Mouse (Mus musculus): ENCODE results near the gene Dusp12. TPM values are rescaled to one million over a fixed set of nuclear protein-coding genes. Genes with fewer than 3 reads are reported as not detected.

The Dusp12 gene
- polyA plus RNA-seq, 1 experiment from 2014 or later: 38.9 TPM

GRCm38 (mm10) chr1:170871402-170871801, 13.9 kb downstream of the Dusp12 start:
- no peaks in the 10 kb centered on the region for H3K4me1 ChIP-seq (ENCODE audit: control insufficient read depth, insufficient read depth, low read length)
- WGBS: 75% methylated on average over 6 of the region's 6 CpGs
- no peak overlapping the region for H3K27ac ChIP-seq (ENCODE audit: low read length)
- no peak for ATAC-seq (ENCODE audit: insufficient number of reproducible peaks, insufficient read depth, low FRiP score, low read depth)
- no peak overlapping the region for H3K9ac ChIP-seq (replicated peaks; ENCODE audit: low read depth, low read length)
- peaks cover 7% of the 10 kb centered on the region; the same call in 1 of the 2 replicates for H3K36me3 ChIP-seq (ENCODE audit: control insufficient read depth, insufficient read depth, low read length)
- no peak overlapping the region for H3K4me2 ChIP-seq (replicated peaks; ENCODE audit: low read depth, low read length)
- no peaks in the 10 kb centered on the region for H3K27me3 ChIP-seq (ENCODE audit: control insufficient read depth, insufficient read depth, low read length)
- H3K9me3 ChIP-seq (ENCODE audit: control insufficient read depth, low read depth, low read length): no peaks in the 10 kb centered on the region
- H3K4me3 ChIP-seq (ENCODE audit: low read depth, low read length): no peak overlapping the region

GRCm38 (mm10) chr1:170868905-170869283, 16.4 kb downstream of the Dusp12 start:
- Histone ChIP-seq H3K4me1 (ENCODE audit: control insufficient read depth, insufficient read depth, low read length) (no peaks in the 10 kb centered on the region), H3K9ac (replicated peaks; ENCODE audit: low read depth, low read length) (no peak overlapping the region), H3K36me3 (ENCODE audit: control insufficient read depth, insufficient read depth, low read length) (no peaks in the 10 kb centered on the region; the same call in 1 of the 2 replicates), H3K4me2 (replicated peaks; ENCODE audit: low read depth, low read length) (peak overlapping the region; percentile 66), H3K9me3 (ENCODE audit: control insufficient read depth, low read depth, low read length) (no peaks in the 10 kb centered on the region), H3K27ac (ENCODE audit: low read length) (no peak overlapping the region), H3K27me3 (ENCODE audit: control insufficient read depth, insufficient read depth, low read length) (no peaks in the 10 kb centered on the region), H3K4me3 (ENCODE audit: low read depth, low read length) (peak overlapping the region; percentile 95)
- 16% methylated on average over 14 of the region's 14 CpGs for WGBS
- peak; percentile 38; the same call in 1 of the 2 replicates for ATAC-seq (ENCODE audit: insufficient number of reproducible peaks, insufficient read depth, low FRiP score, low read depth)

GRCm38 (mm10) chr1:170868107-170868904, 17.0 kb downstream of the Dusp12 start:
- Histone ChIP-seq H3K4me1 (ENCODE audit: control insufficient read depth, insufficient read depth, low read length) (no peaks in the 10 kb centered on the region), H3K36me3 (ENCODE audit: control insufficient read depth, insufficient read depth, low read length) (no peaks in the 10 kb centered on the region), H3K27me3 (ENCODE audit: control insufficient read depth, insufficient read depth, low read length) (no peaks in the 10 kb centered on the region), H3K27ac (ENCODE audit: low read length) (peak overlapping the region; percentile 82; the same call in 1 of the 2 replicates), H3K9ac (replicated peaks; ENCODE audit: low read depth, low read length) (0 out of 2 replicates have a peak overlapping the region, but pooled peaks have one; percentile 74), H3K4me3 (ENCODE audit: low read depth, low read length) (peak overlapping the region; percentile 95), H3K9me3 (ENCODE audit: control insufficient read depth, low read depth, low read length) (no peaks in the 10 kb centered on the region), H3K4me2 (replicated peaks; ENCODE audit: low read depth, low read length) (peak overlapping the region; percentile 66)
- peak; percentile 88 for ATAC-seq (ENCODE audit: insufficient number of reproducible peaks, insufficient read depth, low FRiP score, low read depth)
- whole genome bisulfite sequencing: 1% methylated on average over 33 of the region's 33 CpGs

- no peaks in the 10 kb centered on the region for H3K9me3 ChIP-seq (ENCODE audit: control insufficient read depth, low read depth, low read length)
- H3K36me3 ChIP-seq (ENCODE audit: control insufficient read depth, insufficient read depth, low read length): no peaks in the 10 kb centered on the region
- under 1% methylated on average over 25 of the region's 25 CpGs for WGBS
- H3K27me3 ChIP-seq (ENCODE audit: control insufficient read depth, insufficient read depth, low read length): no peaks in the 10 kb centered on the region
- peak within 1 kb of the TSS; percentile 95 for H3K4me3 ChIP-seq (ENCODE audit: low read depth, low read length)
- peak; percentile 74 for ATAC-seq (ENCODE audit: insufficient number of reproducible peaks, insufficient read depth, low FRiP score, low read depth)
- peak within 1 kb of the TSS; percentile 66 for H3K4me2 ChIP-seq (replicated peaks; ENCODE audit: low read depth, low read length)
- H3K27ac ChIP-seq (ENCODE audit: low read length): peak within 1 kb of the TSS; percentile 82
- no peaks in the 10 kb centered on the region for H3K4me1 ChIP-seq (ENCODE audit: control insufficient read depth, insufficient read depth, low read length)
- H3K9ac ChIP-seq (replicated peaks; ENCODE audit: low read depth, low read length): peak within 1 kb of the TSS; percentile 74
Measured at GRCm38 (mm10) chr1:170867691-170868105, 17.6 kb downstream of the Dusp12 start, which contains the start of gene Atf6. Atf6 (minus strand) TSS chr1:170867771.

GRCm38 (mm10) chr1:170866992-170867690, 18.2 kb downstream of the Dusp12 start:
- Histone ChIP-seq H3K27me3 (ENCODE audit: control insufficient read depth, insufficient read depth, low read length) (no peaks in the 10 kb centered on the region), H3K4me3 (ENCODE audit: low read depth, low read length) (peak overlapping the region; percentile 95), H3K36me3 (ENCODE audit: control insufficient read depth, insufficient read depth, low read length) (no peaks in the 10 kb centered on the region), H3K4me2 (replicated peaks; ENCODE audit: low read depth, low read length) (peak overlapping the region; percentile 66), H3K27ac (ENCODE audit: low read length) (peak overlapping the region; percentile 82), H3K9me3 (ENCODE audit: control insufficient read depth, low read depth, low read length) (no peaks in the 10 kb centered on the region), H3K4me1 (ENCODE audit: control insufficient read depth, insufficient read depth, low read length) (0 out of 2 replicates have a peak, but pooled peaks cover 2% of the 10 kb centered on the region), H3K9ac (replicated peaks; ENCODE audit: low read depth, low read length) (peak overlapping the region; percentile 74)
- WGBS: 2% methylated on average over 30 of the region's 30 CpGs
- ATAC-seq (ENCODE audit: insufficient number of reproducible peaks, insufficient read depth, low FRiP score, low read depth): peak; percentile 50

- Histone ChIP-seq H3K4me1 (ENCODE audit: control insufficient read depth, insufficient read depth, low read length) (0 out of 2 replicates have a peak, but pooled peaks cover 2% of the 10 kb centered on the region), H3K27ac (ENCODE audit: low read length) (no peak overlapping the region), H3K4me3 (ENCODE audit: low read depth, low read length) (no peak overlapping the region), H3K27me3 (ENCODE audit: control insufficient read depth, insufficient read depth, low read length) (no peaks in the 10 kb centered on the region), H3K9me3 (ENCODE audit: control insufficient read depth, low read depth, low read length) (no peaks in the 10 kb centered on the region), H3K9ac (replicated peaks; ENCODE audit: low read depth, low read length) (no peak overlapping the region), H3K36me3 (ENCODE audit: control insufficient read depth, insufficient read depth, low read length) (no peaks in the 10 kb centered on the region), H3K4me2 (replicated peaks; ENCODE audit: low read depth, low read length) (no peak overlapping the region)
- WGBS: 72% methylated on average over 5 of the region's 5 CpGs
- no peak for ATAC-seq (ENCODE audit: insufficient number of reproducible peaks, insufficient read depth, low FRiP score, low read depth)
Measured at GRCm38 (mm10) chr1:170865406-170865805, 19.9 kb downstream of the Dusp12 start.

- Histone ChIP-seq H3K9me3 (ENCODE audit: control insufficient read depth, low read depth, low read length) (no peaks in the 10 kb centered on the region), H3K4me3 (ENCODE audit: low read depth, low read length) (no peak overlapping the region), H3K9ac (replicated peaks; ENCODE audit: low read depth, low read length) (no peak overlapping the region), H3K27me3 (ENCODE audit: control insufficient read depth, insufficient read depth, low read length) (no peaks in the 10 kb centered on the region), H3K36me3 (ENCODE audit: control insufficient read depth, insufficient read depth, low read length) (no peaks in the 10 kb centered on the region), H3K4me1 (ENCODE audit: control insufficient read depth, insufficient read depth, low read length) (0 out of 2 replicates have a peak, but pooled peaks cover 2% of the 10 kb centered on the region), H3K4me2 (replicated peaks; ENCODE audit: low read depth, low read length) (no peak overlapping the region), H3K27ac (ENCODE audit: low read length) (no peak overlapping the region)
- ATAC-seq (ENCODE audit: insufficient number of reproducible peaks, insufficient read depth, low FRiP score, low read depth): no peak
- 69% methylated on average over 3 of the region's 3 CpGs for WGBS
Measured at GRCm38 (mm10) chr1:170864754-170865153, 20.6 kb downstream of the Dusp12 start.

GRCm38 (mm10) chr1:170864234-170864633, 21.1 kb downstream of the Dusp12 start:
- ATAC-seq (ENCODE audit: insufficient number of reproducible peaks, insufficient read depth, low FRiP score, low read depth): no peak

More at GRCm38 (mm10) chr1:170864234-170864633, 21.1 kb downstream of the Dusp12 start:
- no peak overlapping the region for H3K4me3 ChIP-seq (ENCODE audit: low read depth, low read length)
- H3K4me1 ChIP-seq (ENCODE audit: control insufficient read depth, insufficient read depth, low read length): 0 out of 2 replicates have a peak, but pooled peaks cover 2% of the 10 kb centered on the region
- no peaks in the 10 kb centered on the region for H3K9me3 ChIP-seq (ENCODE audit: control insufficient read depth, low read depth, low read length)
- no peak overlapping the region for H3K9ac ChIP-seq (replicated peaks; ENCODE audit: low read depth, low read length)
- no peak overlapping the region for H3K27ac ChIP-seq (ENCODE audit: low read length)
- no peaks in the 10 kb centered on the region for H3K27me3 ChIP-seq (ENCODE audit: control insufficient read depth, insufficient read depth, low read length)
- H3K4me2 ChIP-seq (replicated peaks; ENCODE audit: low read depth, low read length): no peak overlapping the region
- no peaks in the 10 kb centered on the region for H3K36me3 ChIP-seq (ENCODE audit: control insufficient read depth, insufficient read depth, low read length)
